Mouse (Mus musculus) liver (tissue): ENCODE data around the gene Obscn.
"Not testable (repeated sequence)": the region's sequence is repeated elsewhere in the genome, so short reads cannot be mapped to it uniquely, and the experiment has no call there.

ENCODE experiments used
- DNase-seq: peaks from one replicate; pipeline ENCODE4 v3.0.0-alpha.2; 2020; ENCODE audit warnings: mixed read lengths

The Obscn gene

GRCm38 (mm10) chr11:58959186-58959825, 176.9 kb downstream of the Obscn start:
- DNase-seq: no peak

GRCm38 (mm10) chr11:58958536-58958935, 177.7 kb downstream of the Obscn start:
- no peak for DNase-seq

GRCm38 (mm10) chr11:58957226-58957914, 178.8 kb downstream of the Obscn start:
- DNase-seq: no peak

GRCm38 (mm10) chr11:58955868-58956257, 180.3 kb downstream of the Obscn start:
- no peak for DNase-seq

GRCm38 (mm10) chr11:58955143-58955867, 180.9 kb downstream of the Obscn start:
- peak; percentile 45 for DNase-seq

GRCm38 (mm10) chr11:58954420-58955142, 181.6 kb downstream of the Obscn start, which contains the start of the genes Hist3h2a and Trim17:
Gene Hist3h2a, plus strand, starts transcription at chr11:58954685.
Gene Trim17, plus strand, starts transcription at chr11:58954685.
- peak; percentile 86 for DNase-seq

- DNase-seq: not testable (repeated sequence)
Measured at GRCm38 (mm10) chr11:58954170-58954419, 182.1 kb downstream of the Obscn start.

- peak; percentile 79 for DNase-seq
Measured at GRCm38 (mm10) chr11:58953351-58954169, 182.6 kb downstream of the Obscn start.

- no peak for DNase-seq
Measured at GRCm38 (mm10) chr11:58951210-58951609, 185.0 kb downstream of the Obscn start.

GRCm38 (mm10) chr11:58949480-58950431, 186.4 kb downstream of the Obscn start:
- DNase-seq: no peak

GRCm38 (mm10) chr11:58948542-58949479, 187.4 kb downstream of the Obscn start, which contains the start of gene Hist3h2ba:
Gene Hist3h2ba, plus strand, starts transcription at chr11:58948920.
- DNase-seq: peak; percentile 62

GRCm38 (mm10) chr11:58947798-58948528, 188.2 kb downstream of the Obscn start:
- DNase-seq: no peak

- DNase-seq: no peak
Measured at GRCm38 (mm10) chr11:58947306-58947705, 188.9 kb downstream of the Obscn start.
